Comparison of ENCODE assay signal across 8 mouse cellular contexts in the genomic region with DNA sequence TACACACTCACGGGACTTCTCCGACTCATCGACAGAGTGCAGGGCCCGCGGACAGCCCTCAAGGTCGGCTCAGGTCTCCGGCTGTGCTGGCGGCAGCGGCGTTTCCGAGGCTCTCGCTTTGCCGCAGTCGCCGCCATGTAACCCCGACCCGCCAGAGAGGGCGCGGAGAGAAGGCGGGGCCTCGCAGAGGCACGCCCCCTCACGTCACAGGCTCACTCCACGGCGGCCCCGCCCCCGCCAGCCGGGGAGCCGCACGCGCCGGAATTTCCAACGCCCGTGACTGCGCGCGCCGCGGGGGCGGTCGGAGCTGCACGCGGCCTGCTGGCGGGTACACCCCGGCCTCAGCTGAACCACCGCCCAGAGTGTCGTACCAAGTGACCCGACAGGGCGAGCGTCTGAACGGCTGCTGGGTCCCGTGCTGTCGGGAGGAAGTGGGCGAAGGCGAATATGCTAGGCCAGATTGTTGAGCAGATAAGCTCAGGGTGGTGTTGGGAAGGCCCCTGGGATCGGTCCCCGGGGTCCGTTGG. TPM values are rescaled to one million over a fixed set of nuclear protein-coding genes. Genes with fewer than 3 reads are reported as not detected.
DNase-seq lines count a peak whose midpoint lies in the region; ATAC-seq lines count a peak whose summit lies in the region.

Mapk6 (minus strand) TSS at position 154 of the 527 bp plus-strand sequence.

- peak; percentile 94 for ATAC-seq in embryonic facial prominence, embryonic 12.5 days (ENCODE audit: insufficient number of reproducible peaks, insufficient read depth, low FRiP score, low TSS enrichment)
- peak; percentile 93 for ATAC-seq in midbrain, embryonic 11.5 days (ENCODE audit: low FRiP score)

- peaks cover 19% of the 10 kb centered on the region for H3K4me1 ChIP-seq in embryonic facial prominence, embryonic 12.5 days
- peaks cover 19% of the 10 kb centered on the region for H3K4me1 ChIP-seq in midbrain, embryonic 11.5 days (ENCODE audit: control insufficient read depth, insufficient read depth, low read length)

- no peaks in the 10 kb centered on the region for H3K36me3 ChIP-seq in embryonic facial prominence, embryonic 12.5 days
- no peaks in the 10 kb centered on the region for H3K36me3 ChIP-seq in midbrain, embryonic 11.5 days (ENCODE audit: control insufficient read depth, insufficient read depth, low read length)

- H3K27me3 ChIP-seq in embryonic facial prominence, embryonic 12.5 days: no peaks in the 10 kb centered on the region
- no peaks in the 10 kb centered on the region for H3K27me3 ChIP-seq in midbrain, embryonic 11.5 days (ENCODE audit: control insufficient read depth, insufficient read depth, low read length)

- intact Hi-C loops in left cerebral cortex, postnatal 4 days (cut with DNase I): no loop called here

- H3K4me2 ChIP-seq in embryonic facial prominence, embryonic 12.5 days (replicated peaks): peak within 1 kb of the TSS; percentile 72
- peak within 1 kb of the TSS; percentile 66 for H3K4me2 ChIP-seq in midbrain, embryonic 11.5 days

- H3K4me3 ChIP-seq in embryonic facial prominence, embryonic 12.5 days: peak within 1 kb of the TSS; percentile 83
- peak within 1 kb of the TSS; percentile 93 for H3K4me3 ChIP-seq in midbrain, embryonic 11.5 days (ENCODE audit: low read depth, low read length)

- WGBS in embryonic facial prominence, embryonic 12.5 days: under 1% methylated on average over 58 of the region's 58 CpGs
- WGBS in midbrain, embryonic 11.5 days: under 1% methylated on average over 56 of the region's 58 CpGs

- DNase-seq in 3134 (ENCODE audit: extremely low read depth, insufficient read length, low spot score): peak; percentile 95
- peak; percentile 98 to 99 for DNase-seq in adrenal gland, postnatal 36 days
- DNase-seq in heart, adult 11 months: peak; percentile 100
- peak; percentile 95 for DNase-seq in kidney, adult 11 months
- peak; percentile 96 for DNase-seq in left cerebral cortex, postnatal 4 days
- peak; percentile 99 for DNase-seq in midbrain, embryonic 11.5 days (ENCODE audit: low spot score, missing footprints)
- DNase-seq in right cerebral cortex, postnatal 4 days: peak; percentile 96

- no peaks in the 10 kb centered on the region for H3K9me3 ChIP-seq in embryonic facial prominence, embryonic 12.5 days
- no peaks in the 10 kb centered on the region for H3K9me3 ChIP-seq in midbrain, embryonic 11.5 days (ENCODE audit: control insufficient read depth, low read length)

- peak within 1 kb of the TSS; percentile 95 for H3K9ac ChIP-seq in embryonic facial prominence, embryonic 12.5 days
- H3K9ac ChIP-seq in midbrain, embryonic 11.5 days (ENCODE audit: low read length): peak within 1 kb of the TSS; percentile 98

- H3K27ac ChIP-seq in embryonic facial prominence, embryonic 12.5 days: peak within 1 kb of the TSS; percentile 98
- H3K27ac ChIP-seq in midbrain, embryonic 11.5 days (ENCODE audit: low read depth, low read length): peak within 1 kb of the TSS; percentile 100

RNA-seq across cellular contexts. Expression of gene Mapk6, which starts in this region (rescaled TPM):
- 10 to 100 TPM; 36.2 to 49.2 TPM for total RNA-seq in adrenal gland, postnatal 36 days (2021)
- 97.1 and 100 TPM in 2 replicates for polyA plus RNA-seq in embryonic facial prominence, embryonic 12.5 days (2016; fragmentation: Nextera tagmentation; extraction: Ambion mirVana)
- total RNA-seq in left cerebral cortex, postnatal 4 days (2021): 100 to 1,000 TPM; 108 to 111 TPM
- 193 and 199 TPM in 2 replicates for polyA plus RNA-seq in midbrain, embryonic 11.5 days (2014; fragmentation: Nextera tagmentation; extraction: Ambion mirVana)

Comparison
In these comparisons a context has a peak if more than half of its experiments do, and no peak if none do; other contexts are left out.
1. Peak in every context shown above with its lines: DNase-seq, ATAC-seq, H3K4me3 ChIP-seq and H3K27ac ChIP-seq.